Mouse (Mus musculus) spleen, postnatal 14 days (tissue): ENCODE measurements around the gene Duox2.

Experiments used
- DNase-seq, 2 experiments: peaks; one replicate each; pipeline ENCODE4 v3.0.0; 2021 to 2022; ENCODE audit warnings: low spot score in 2 of 2

Gene Duox2

DNA sequence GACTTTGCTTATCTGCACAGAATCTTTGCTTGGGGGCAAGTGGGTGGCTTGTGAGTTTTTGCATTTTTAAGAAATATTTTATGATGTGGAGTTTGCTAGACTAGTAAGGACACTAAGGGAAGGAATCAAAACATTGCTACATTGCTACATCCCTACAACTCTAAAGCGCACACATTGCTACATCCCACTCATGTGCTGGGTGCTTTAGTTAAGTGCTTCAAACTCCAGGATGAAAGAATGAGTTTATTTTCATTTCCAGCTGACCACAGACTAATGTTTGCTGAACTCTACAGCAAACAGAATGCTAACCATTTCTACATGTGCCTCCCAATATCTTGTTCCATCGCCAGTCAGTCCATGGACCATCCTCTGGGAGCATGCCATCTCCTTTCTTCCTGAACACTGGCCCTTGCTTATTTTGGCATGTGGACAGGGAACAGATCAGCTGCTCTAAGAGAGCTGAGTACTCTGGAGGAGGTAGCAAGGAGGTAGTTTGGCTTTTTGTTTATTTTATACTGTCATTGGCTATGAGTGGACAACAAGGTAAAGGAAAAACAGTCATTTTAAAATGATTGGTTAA is 60.3 kb downstream of the Duox2 start:
- no peak for DNase-seq

GRCm38 (mm10) chr2:122236321-122236720 is 61.9 kb downstream of the Duox2 start:
- no peak for DNase-seq

DNA sequence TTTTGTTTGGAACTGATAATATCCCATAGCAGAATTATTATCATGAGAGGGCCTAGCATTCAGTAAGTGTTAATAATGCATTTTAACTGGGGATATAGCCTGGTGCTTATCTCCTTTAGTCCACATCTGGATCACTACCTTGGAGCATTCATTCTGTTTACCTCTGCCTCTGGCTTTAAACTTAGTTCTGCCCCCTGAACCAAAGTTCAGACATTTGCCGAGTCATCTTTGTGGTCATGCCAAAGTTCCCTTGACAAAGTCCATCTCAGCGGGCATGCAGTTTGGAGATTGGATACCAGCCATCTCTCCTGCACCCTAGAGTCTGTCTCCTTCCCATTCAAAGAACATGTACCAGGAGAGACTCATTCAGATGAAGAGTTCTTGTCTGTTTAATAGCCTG is 62.8 kb downstream of the Duox2 start:
- no peak for DNase-seq

GRCm38 (mm10) chr2:122234611-122235288 is 63.5 kb downstream of the Duox2 start, which contains the start of gene Sord:
Gene Sord, plus strand, starts transcription at chr2:122234749.
- peak; percentile 39 to 53 for DNase-seq

DNA sequence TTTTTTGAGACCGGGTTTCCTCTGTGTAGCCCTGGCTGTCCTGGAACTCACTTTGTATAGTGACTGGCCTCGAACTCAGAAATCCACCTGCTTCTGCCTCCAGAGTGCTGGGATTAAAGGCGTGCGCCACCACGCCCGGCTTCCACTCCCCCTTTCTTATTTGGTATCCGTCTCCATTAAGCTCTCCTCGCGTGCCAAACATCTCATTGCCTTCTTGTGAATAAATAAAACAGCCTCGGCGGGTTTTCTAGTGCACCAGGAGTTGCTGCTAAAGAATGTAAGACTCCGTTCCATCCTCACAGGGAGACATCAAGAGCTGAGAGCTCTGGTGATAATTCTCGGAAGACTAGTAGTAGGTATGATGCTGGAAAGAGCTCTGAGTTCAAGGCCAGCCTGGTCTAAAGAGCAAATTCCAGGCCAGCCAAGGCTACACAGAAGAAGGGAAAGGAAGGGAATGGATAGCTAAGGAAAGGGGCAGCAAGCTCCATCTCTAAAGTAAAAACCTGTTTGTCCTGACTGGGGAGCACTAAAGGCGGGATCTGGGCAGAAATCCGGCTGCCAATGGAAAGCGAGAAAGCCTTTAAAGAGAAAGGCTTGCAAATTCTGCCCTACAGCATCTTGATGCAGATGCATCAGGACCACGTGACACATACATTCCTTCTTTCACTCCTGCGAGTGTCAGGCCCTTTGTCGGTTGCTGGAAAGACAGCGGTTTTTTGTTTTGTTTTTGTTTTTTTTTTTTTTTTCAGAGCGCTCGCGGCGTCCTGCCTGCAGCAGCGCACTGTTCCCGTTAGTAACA is 64.3 kb downstream of the Duox2 start:
- DNase-seq: no peak

GRCm38 (mm10) chr2:122233341-122233740 is 64.9 kb downstream of the Duox2 start:
- no peak for DNase-seq

GRCm38 (mm10) chr2:122231616-122232015 is 66.6 kb downstream of the Duox2 start:
- DNase-seq: no peak

- no peak for DNase-seq
Measured at GRCm38 (mm10) chr2:122230395-122230794, 67.9 kb downstream of the Duox2 start.
